Mouse (Mus musculus) 3T3-L1 (cell line): ENCODE results near the gene Papss1.
A peak's percentile ranks its signal among the peaks of the same experiment; 100 is the strongest.

Experiments used
- DNase-seq: peaks from one replicate; pipeline ENCODE4 v3.0.0-alpha.2; 2015; ENCODE audit warnings: low read depth, low spot score

The Papss1 gene

GRCm38 (mm10) chr3:131581096-131581495, 16.5 kb downstream of the Papss1 start:
- no peak for DNase-seq

GRCm38 (mm10) chr3:131586818-131587217, 22.2 kb downstream of the Papss1 start:
- peak; percentile 48 for DNase-seq

GRCm38 (mm10) chr3:131587959-131588358, 23.4 kb downstream of the Papss1 start:
- DNase-seq: no peak

GRCm38 (mm10) chr3:131593143-131593798, 28.7 kb downstream of the Papss1 start:
- DNase-seq: peak; percentile 36

GRCm38 (mm10) chr3:131594361-131594760, 29.8 kb downstream of the Papss1 start:
- DNase-seq: no peak

GRCm38 (mm10) chr3:131595546-131596245, 31.1 kb downstream of the Papss1 start:
- peak; percentile 18 for DNase-seq

GRCm38 (mm10) chr3:131600726-131601125, 36.2 kb downstream of the Papss1 start:
- DNase-seq: no peak

GRCm38 (mm10) chr3:131601366-131601765, 36.8 kb downstream of the Papss1 start:
- no peak for DNase-seq

GRCm38 (mm10) chr3:131602995-131603414, 38.4 kb downstream of the Papss1 start:
- DNase-seq: no peak

GRCm38 (mm10) chr3:131608112-131608511, 43.5 kb downstream of the Papss1 start:
- DNase-seq: no peak

- no peak for DNase-seq
Observed at GRCm38 (mm10) chr3:131609651-131610050, 45.1 kb downstream of the Papss1 start.

GRCm38 (mm10) chr3:131610595-131610994, 46.0 kb downstream of the Papss1 start:
- DNase-seq: no peak

- DNase-seq: no peak
Observed at GRCm38 (mm10) chr3:131612847-131613246, 48.3 kb downstream of the Papss1 start.

- DNase-seq: no peak
Observed at GRCm38 (mm10) chr3:131614056-131614455, 49.5 kb downstream of the Papss1 start.

- peak; percentile 87 for DNase-seq
Observed at GRCm38 (mm10) chr3:131618580-131619338, 54.2 kb downstream of the Papss1 start.

GRCm38 (mm10) chr3:131623208-131623607, 58.6 kb downstream of the Papss1 start:
- no peak for DNase-seq

GRCm38 (mm10) chr3:131624063-131624462, 59.5 kb downstream of the Papss1 start:
- no peak for DNase-seq

- DNase-seq: no peak
Observed at GRCm38 (mm10) chr3:131627476-131627875, 62.9 kb downstream of the Papss1 start.

GRCm38 (mm10) chr3:131628265-131628664, 63.7 kb downstream of the Papss1 start:
- DNase-seq: no peak

- DNase-seq: no peak
Observed at GRCm38 (mm10) chr3:131628931-131629330, 64.4 kb downstream of the Papss1 start.

- DNase-seq: no peak
Observed at GRCm38 (mm10) chr3:131630407-131631317, 66.1 kb downstream of the Papss1 start.
